Mouse (Mus musculus): ENCODE data around the gene Pspc1. TPM values are rescaled to one million over a fixed set of nuclear protein-coding genes. Genes with fewer than 3 reads are reported as not detected.

The Pspc1 gene
- polyA plus RNA-seq, 1 experiment from 2014 or later, result 47.2 TPM

DNA sequence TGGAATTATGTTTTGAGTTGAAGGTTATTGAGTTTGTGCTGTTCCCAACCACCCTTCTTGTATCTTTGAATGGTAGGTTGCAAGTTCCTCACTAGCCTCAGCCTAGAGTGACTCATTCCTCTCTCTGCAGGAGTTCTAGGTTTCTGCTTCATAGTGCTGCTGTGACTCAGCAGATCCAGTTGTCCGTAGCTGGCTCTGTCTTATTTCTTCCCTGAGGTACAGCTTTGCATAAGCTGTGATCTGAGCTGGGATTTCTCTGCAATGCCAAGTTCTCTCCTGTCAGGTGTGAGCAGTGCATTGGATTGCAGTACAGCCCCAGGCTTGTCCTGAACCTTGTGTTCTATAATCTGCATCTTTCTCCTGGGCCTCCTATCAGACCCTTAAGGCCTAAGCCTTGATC, 88.3 kb downstream of the Pspc1 start:
- Histone ChIP-seq H3K27ac (no peak overlapping the region), H3K36me3 (peaks cover 79% of the 10 kb centered on the region), H3K4me1 (no peaks in the 10 kb centered on the region), H3K9ac (no peak overlapping the region), H3K27me3 (replicated peaks) (no peaks in the 10 kb centered on the region), H3K9me3 (no peaks in the 10 kb centered on the region), H3K4me2 (replicated peaks) (no peak overlapping the region), H3K4me3 (no peak overlapping the region)
- 89% methylated on average over 1 of the region's 1 CpGs for WGBS
- no peak for ATAC-seq (ENCODE audit: low FRiP score, low read depth)

DNA sequence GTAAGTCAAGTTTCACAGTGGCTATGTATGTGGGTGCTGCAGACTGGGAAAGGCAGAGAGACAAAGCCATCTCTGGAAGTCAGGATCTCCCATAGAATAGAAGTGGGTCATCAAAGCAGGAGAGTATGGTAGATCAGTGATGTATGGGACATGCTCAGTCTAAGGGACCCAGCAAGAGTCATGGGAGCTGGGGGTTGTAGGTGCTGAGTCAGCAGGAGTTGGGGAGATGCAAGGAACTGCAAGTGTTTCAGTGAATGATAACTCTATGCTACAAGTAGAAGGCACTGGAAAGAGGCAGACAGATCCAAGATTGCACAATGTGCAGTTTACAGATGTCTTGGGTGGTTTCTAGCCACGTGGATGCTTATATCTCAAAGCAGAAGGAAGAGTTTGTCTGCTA, 89.0 kb downstream of the Pspc1 start:
- 100% methylated on average over 1 of the region's 1 CpGs for WGBS
- Histone ChIP-seq H3K9me3 (no peaks in the 10 kb centered on the region), H3K4me1 (no peaks in the 10 kb centered on the region), H3K4me2 (replicated peaks) (no peak overlapping the region), H3K4me3 (no peak overlapping the region), H3K27ac (no peak overlapping the region), H3K36me3 (peaks cover 77% of the 10 kb centered on the region), H3K9ac (no peak overlapping the region), H3K27me3 (replicated peaks) (no peaks in the 10 kb centered on the region)
- ATAC-seq (ENCODE audit: low FRiP score, low read depth), result no peak

DNA sequence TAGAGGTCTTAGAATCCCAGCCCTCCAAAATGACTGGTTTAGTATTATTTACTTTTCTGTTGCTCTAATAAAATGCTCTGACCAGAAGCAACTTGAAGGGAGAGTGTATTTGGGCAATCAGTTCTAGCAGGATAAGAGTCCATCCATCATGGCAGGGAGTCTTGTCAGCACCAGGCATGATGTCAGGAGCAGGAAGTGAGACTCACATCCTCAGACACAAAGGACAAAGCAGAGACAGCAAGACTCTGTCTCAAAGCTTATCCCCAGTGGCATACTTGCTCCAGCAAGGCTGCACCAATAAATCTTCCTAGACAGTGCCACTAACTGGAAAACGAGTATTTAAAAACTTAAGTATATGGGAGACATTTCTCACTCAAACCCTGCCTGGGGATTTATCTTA, 92.7 kb downstream of the Pspc1 start:
- Histone ChIP-seq H3K9ac (no peak overlapping the region), H3K27ac (no peak overlapping the region), H3K4me1 (no peaks in the 10 kb centered on the region), H3K4me3 (no peak overlapping the region), H3K36me3 (peaks cover 56% of the 10 kb centered on the region), H3K9me3 (no peaks in the 10 kb centered on the region), H3K27me3 (replicated peaks) (no peaks in the 10 kb centered on the region), H3K4me2 (replicated peaks) (no peak overlapping the region)
- 31% methylated on average over 1 of the region's 1 CpGs for WGBS
- ATAC-seq (ENCODE audit: low FRiP score, low read depth), result no peak

Other genes starting within 250 kb of the Pspc1 start
- 12.6 and 16.7 TPM in 2 replicates for gene Cenpj, start 202.9 kb downstream of the Pspc1 start, polyA plus RNA-seq (2016; fragmentation: Nextera tagmentation; extraction: Ambion mirVana)
- 1.3 and 1.8 TPM in 2 replicates for gene Parp4, start 202.7 kb downstream of the Pspc1 start, polyA plus RNA-seq (2016; fragmentation: Nextera tagmentation; extraction: Ambion mirVana)
- gene Mphosph8, start 110.1 kb downstream of the Pspc1 start, polyA plus RNA-seq (2016; fragmentation: Nextera tagmentation; extraction: Ambion mirVana), result 36.5 and 46.2 TPM in 2 replicates
- gene Zmym5, start 33.4 kb upstream of the Pspc1 start, polyA plus RNA-seq (2016; fragmentation: Nextera tagmentation; extraction: Ambion mirVana), result 33.3 and 36.3 TPM in 2 replicates
- 75.4 and 79.8 TPM in 2 replicates for gene Zmym2, start 108.3 kb upstream of the Pspc1 start, polyA plus RNA-seq (2016; fragmentation: Nextera tagmentation; extraction: Ambion mirVana)